Mouse (Mus musculus): ENCODE results near the gene Fggy. TPM values are rescaled to one million over a fixed set of nuclear protein-coding genes. Genes with fewer than 3 reads are reported as not detected.

Gene Fggy
- polyA plus RNA-seq, 1 experiment from 2014 or later: 10.8 TPM

- H3K27ac ChIP-seq (ENCODE audit: low read depth, low read length): no peak overlapping the region
- H3K36me3 ChIP-seq (ENCODE audit: control insufficient read depth, insufficient read depth, low read length): no peaks in the 10 kb centered on the region
- no peak for DNase-seq (ENCODE audit: low spot score)
- H3K4me3 ChIP-seq (ENCODE audit: low read depth, low read length): no peak overlapping the region
- WGBS: 57% methylated on average over 3 of the region's 3 CpGs
- no peak for ATAC-seq (ENCODE audit: insufficient read depth, low FRiP score, low TSS enrichment)
- no peaks in the 10 kb centered on the region for H3K4me1 ChIP-seq (ENCODE audit: control insufficient read depth, insufficient read depth, low read length)
- no peak overlapping the region for H3K9ac ChIP-seq (ENCODE audit: low read length)
- no peaks in the 10 kb centered on the region for H3K27me3 ChIP-seq (ENCODE audit: control insufficient read depth, insufficient read depth, low read length)
- no peaks in the 10 kb centered on the region for H3K9me3 ChIP-seq (ENCODE audit: control insufficient read depth, low read length)
- no peak overlapping the region for H3K4me2 ChIP-seq (ENCODE audit: low read depth)
Measured at GRCm38 (mm10) chr4:95664327-95664726, 107.0 kb downstream of the Fggy start.

GRCm38 (mm10) chr4:95666284-95666889 lies 109.1 kb downstream of the Fggy start:
- H3K9me3 ChIP-seq (ENCODE audit: control insufficient read depth, low read length): no peaks in the 10 kb centered on the region
- H3K27ac ChIP-seq (ENCODE audit: low read depth, low read length): no peak overlapping the region
- no peaks in the 10 kb centered on the region for H3K4me1 ChIP-seq (ENCODE audit: control insufficient read depth, insufficient read depth, low read length)
- H3K4me2 ChIP-seq (ENCODE audit: low read depth): no peak overlapping the region
- no peaks in the 10 kb centered on the region for H3K36me3 ChIP-seq (ENCODE audit: control insufficient read depth, insufficient read depth, low read length)
- 86% methylated on average over 7 of the region's 7 CpGs for WGBS
- no peak overlapping the region for H3K9ac ChIP-seq (ENCODE audit: low read length)
- no peak for DNase-seq (ENCODE audit: low spot score)
- H3K27me3 ChIP-seq (ENCODE audit: control insufficient read depth, insufficient read depth, low read length): no peaks in the 10 kb centered on the region
- ATAC-seq (ENCODE audit: insufficient read depth, low FRiP score, low TSS enrichment): no peak
- H3K4me3 ChIP-seq (ENCODE audit: low read depth, low read length): no peak overlapping the region

- Histone ChIP-seq H3K4me2 (ENCODE audit: low read depth) (no peak overlapping the region), H3K27ac (ENCODE audit: low read depth, low read length) (no peak overlapping the region), H3K9ac (ENCODE audit: low read length) (no peak overlapping the region), H3K36me3 (ENCODE audit: control insufficient read depth, insufficient read depth, low read length) (no peaks in the 10 kb centered on the region), H3K4me3 (ENCODE audit: low read depth, low read length) (no peak overlapping the region), H3K9me3 (ENCODE audit: control insufficient read depth, low read length) (no peaks in the 10 kb centered on the region), H3K4me1 (ENCODE audit: control insufficient read depth, insufficient read depth, low read length) (no peaks in the 10 kb centered on the region), H3K27me3 (ENCODE audit: control insufficient read depth, insufficient read depth, low read length) (no peaks in the 10 kb centered on the region)
- ATAC-seq (ENCODE audit: insufficient read depth, low FRiP score, low TSS enrichment): no peak
- no peak for DNase-seq (ENCODE audit: low spot score)
- 90% methylated on average over 2 of the region's 2 CpGs for WGBS
Measured at GRCm38 (mm10) chr4:95666896-95667295, 109.6 kb downstream of the Fggy start.

- WGBS: 100% methylated on average over 1 of the region's 1 CpGs
- Histone ChIP-seq H3K36me3 (ENCODE audit: control insufficient read depth, insufficient read depth, low read length) (no peaks in the 10 kb centered on the region), H3K4me2 (ENCODE audit: low read depth) (no peak overlapping the region), H3K4me1 (ENCODE audit: control insufficient read depth, insufficient read depth, low read length) (no peaks in the 10 kb centered on the region), H3K27me3 (ENCODE audit: control insufficient read depth, insufficient read depth, low read length) (no peaks in the 10 kb centered on the region), H3K9me3 (ENCODE audit: control insufficient read depth, low read length) (no peaks in the 10 kb centered on the region), H3K4me3 (ENCODE audit: low read depth, low read length) (no peak overlapping the region), H3K27ac (ENCODE audit: low read depth, low read length) (no peak overlapping the region), H3K9ac (ENCODE audit: low read length) (no peak overlapping the region)
- no peak for DNase-seq (ENCODE audit: low spot score)
- no peak for ATAC-seq (ENCODE audit: insufficient read depth, low FRiP score, low TSS enrichment)
Measured at GRCm38 (mm10) chr4:95667595-95667994, 110.3 kb downstream of the Fggy start.

- ATAC-seq (ENCODE audit: insufficient read depth, low FRiP score, low TSS enrichment): no peak
- Histone ChIP-seq H3K4me1 (ENCODE audit: control insufficient read depth, insufficient read depth, low read length) (no peaks in the 10 kb centered on the region), H3K9me3 (ENCODE audit: control insufficient read depth, low read length) (no peaks in the 10 kb centered on the region), H3K9ac (ENCODE audit: low read length) (no peak overlapping the region), H3K4me3 (ENCODE audit: low read depth, low read length) (no peak overlapping the region), H3K4me2 (ENCODE audit: low read depth) (no peak overlapping the region), H3K27ac (ENCODE audit: low read depth, low read length) (no peak overlapping the region), H3K36me3 (ENCODE audit: control insufficient read depth, insufficient read depth, low read length) (no peaks in the 10 kb centered on the region), H3K27me3 (ENCODE audit: control insufficient read depth, insufficient read depth, low read length) (no peaks in the 10 kb centered on the region)
- DNase-seq (ENCODE audit: low spot score): no peak
- WGBS: 82% methylated on average over 3 of the region's 3 CpGs
Measured at GRCm38 (mm10) chr4:95668543-95668942, 111.2 kb downstream of the Fggy start.

- no peak overlapping the region for H3K4me2 ChIP-seq (ENCODE audit: low read depth)
Measured at GRCm38 (mm10) chr4:95669336-95669735, 112.0 kb downstream of the Fggy start.

GRCm38 (mm10) chr4:95670559-95670958 lies 113.3 kb downstream of the Fggy start:
- Histone ChIP-seq H3K9me3 (ENCODE audit: control insufficient read depth, low read length) (no peaks in the 10 kb centered on the region), H3K4me3 (ENCODE audit: low read depth, low read length) (no peak overlapping the region), H3K4me1 (ENCODE audit: control insufficient read depth, insufficient read depth, low read length) (no peaks in the 10 kb centered on the region), H3K9ac (ENCODE audit: low read length) (no peak overlapping the region), H3K36me3 (ENCODE audit: control insufficient read depth, insufficient read depth, low read length) (no peaks in the 10 kb centered on the region), H3K27me3 (ENCODE audit: control insufficient read depth, insufficient read depth, low read length) (no peaks in the 10 kb centered on the region), H3K27ac (ENCODE audit: low read depth, low read length) (no peak overlapping the region), H3K4me2 (ENCODE audit: low read depth) (no peak overlapping the region)
- DNase-seq (ENCODE audit: low spot score) (no peak), ATAC-seq (ENCODE audit: insufficient read depth, low FRiP score, low TSS enrichment) (no peak)
- 88% methylated on average over 3 of the region's 3 CpGs for WGBS

More at GRCm38 (mm10) chr4:95669336-95669735, 112.0 kb downstream of the Fggy start:
- no peak overlapping the region for H3K27ac ChIP-seq (ENCODE audit: low read depth, low read length)
- ATAC-seq (ENCODE audit: insufficient read depth, low FRiP score, low TSS enrichment) (no peak), DNase-seq (ENCODE audit: low spot score) (no peak)
- WGBS: 64% methylated on average over 2 of the region's 2 CpGs
- H3K27me3 ChIP-seq (ENCODE audit: control insufficient read depth, insufficient read depth, low read length): no peaks in the 10 kb centered on the region
- no peaks in the 10 kb centered on the region for H3K9me3 ChIP-seq (ENCODE audit: control insufficient read depth, low read length)
- H3K36me3 ChIP-seq (ENCODE audit: control insufficient read depth, insufficient read depth, low read length): no peaks in the 10 kb centered on the region
- H3K9ac ChIP-seq (ENCODE audit: low read length): no peak overlapping the region
- no peaks in the 10 kb centered on the region for H3K4me1 ChIP-seq (ENCODE audit: control insufficient read depth, insufficient read depth, low read length)
- no peak overlapping the region for H3K4me3 ChIP-seq (ENCODE audit: low read depth, low read length)

GRCm38 (mm10) chr4:95672039-95672438 lies 114.7 kb downstream of the Fggy start:
- no peak overlapping the region for H3K4me3 ChIP-seq (ENCODE audit: low read depth, low read length)
- no peaks in the 10 kb centered on the region for H3K36me3 ChIP-seq (ENCODE audit: control insufficient read depth, insufficient read depth, low read length)
- no peaks in the 10 kb centered on the region for H3K27me3 ChIP-seq (ENCODE audit: control insufficient read depth, insufficient read depth, low read length)
- H3K4me1 ChIP-seq (ENCODE audit: control insufficient read depth, insufficient read depth, low read length): no peaks in the 10 kb centered on the region
- WGBS: 89% methylated on average over 1 of the region's 1 CpGs
- DNase-seq (ENCODE audit: low spot score) (no peak), ATAC-seq (ENCODE audit: insufficient read depth, low FRiP score, low TSS enrichment) (no peak)
- no peak overlapping the region for H3K4me2 ChIP-seq (ENCODE audit: low read depth)
- no peaks in the 10 kb centered on the region for H3K9me3 ChIP-seq (ENCODE audit: control insufficient read depth, low read length)
- no peak overlapping the region for H3K9ac ChIP-seq (ENCODE audit: low read length)
- H3K27ac ChIP-seq (ENCODE audit: low read depth, low read length): no peak overlapping the region

GRCm38 (mm10) chr4:95676390-95676789 lies 119.1 kb downstream of the Fggy start:
- no peaks in the 10 kb centered on the region for H3K9me3 ChIP-seq (ENCODE audit: control insufficient read depth, low read length)
- 65% methylated on average over 2 of the region's 2 CpGs for WGBS
- no peaks in the 10 kb centered on the region for H3K4me1 ChIP-seq (ENCODE audit: control insufficient read depth, insufficient read depth, low read length)
- H3K27me3 ChIP-seq (ENCODE audit: control insufficient read depth, insufficient read depth, low read length): no peaks in the 10 kb centered on the region
- H3K27ac ChIP-seq (ENCODE audit: low read depth, low read length): no peak overlapping the region
- no peak overlapping the region for H3K4me2 ChIP-seq (ENCODE audit: low read depth)
- ATAC-seq (ENCODE audit: insufficient read depth, low FRiP score, low TSS enrichment) (no peak), DNase-seq (ENCODE audit: low spot score) (no peak)
- no peak overlapping the region for H3K9ac ChIP-seq (ENCODE audit: low read length)
- H3K36me3 ChIP-seq (ENCODE audit: control insufficient read depth, insufficient read depth, low read length): no peaks in the 10 kb centered on the region
- H3K4me3 ChIP-seq (ENCODE audit: low read depth, low read length): no peak overlapping the region

Data from neural tube, embryonic 11.5 days (tissue).